Comparison of ENCODE assay signal across 32 mouse cellular contexts in the genomic region with DNA sequence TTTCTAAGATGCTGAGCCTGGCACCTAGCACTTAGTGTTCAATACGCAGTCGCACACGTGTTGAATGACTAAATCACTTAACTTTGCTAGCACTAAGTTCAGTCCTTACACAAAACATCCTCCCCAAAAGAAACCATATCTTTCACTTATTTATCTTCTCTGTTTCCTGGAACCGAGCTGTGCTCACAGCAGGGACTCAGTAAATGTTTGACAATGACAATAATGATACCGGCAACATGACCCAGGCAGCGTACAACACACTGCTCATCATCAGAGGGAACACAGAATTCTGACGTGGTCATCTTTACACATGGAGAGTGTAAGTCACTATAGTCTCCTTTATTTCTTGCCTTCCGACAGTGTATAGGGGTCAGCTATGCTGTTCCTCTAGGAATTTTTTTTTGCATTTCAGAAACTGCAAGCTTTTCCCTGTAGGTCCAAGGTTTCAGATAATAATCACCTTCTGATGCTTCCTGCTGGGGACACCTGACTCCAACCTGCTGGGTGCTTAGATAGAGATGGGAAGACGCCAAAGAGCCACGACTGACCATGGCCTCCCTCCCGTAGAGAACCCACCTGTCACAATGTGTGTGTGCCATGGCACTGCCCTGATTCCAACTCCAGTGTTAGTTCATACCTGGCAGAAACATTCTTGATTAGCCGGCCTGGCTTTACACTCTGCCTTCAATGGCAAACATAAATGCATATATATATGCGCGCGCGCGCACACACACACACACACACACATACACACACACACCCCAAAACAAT. TPM values are rescaled to one million over a fixed set of nuclear protein-coding genes. Genes with fewer than 3 reads are reported as not detected.
DNase-seq lines count a peak whose midpoint lies in the region; ATAC-seq and TF ChIP-seq lines count a peak whose summit lies in the region.
"Had no signal": no experiment of that assay in that cellular context is flagged by ENCODE, and none has a peak within 500 bp of the region (broad histone marks: within the 10 kb centered on the region; RNA-seq: fewer than 3 reads in every experiment).

No protein-coding gene starts in this region.

- no peak overlapping the region for H3K9ac ChIP-seq in midbrain, postnatal 0 days (replicated peaks; ENCODE audit: low read length, poor library complexity, severe bottlenecking)
- H3K9ac ChIP-seq: embryonic facial prominence, embryonic 15.5 days; forebrain, embryonic 13.5 days; heart, embryonic 15.5 days; hindbrain, embryonic 15.5 days; liver, embryonic 14.5 days; neural tube, embryonic 12.5 days had no signal

- intact Hi-C loops in heart, postnatal 25 days (cut with DNase I) = no loop called here

- no peak overlapping the region for H3K27ac ChIP-seq in cerebellum, adult 2 months (ENCODE audit: insufficient read depth, low read length)
- no peak overlapping the region for H3K27ac ChIP-seq in midbrain, postnatal 0 days (ENCODE audit: low read depth, low read length)
- no peak overlapping the region for H3K27ac ChIP-seq in embryonic facial prominence, embryonic 10.5 days (replicated peaks)
- H3K27ac ChIP-seq: embryonic facial prominence, embryonic 15.5 days; forebrain, embryonic 13.5 days; heart, embryonic 10.5 days; heart, embryonic 15.5 days; hindbrain, embryonic 15.5 days; liver, embryonic 14.5 days; midbrain, embryonic 10.5 days; neural tube, embryonic 12.5 days; stomach, postnatal 0 days had no signal

- H3K36me3 ChIP-seq in midbrain, postnatal 0 days (ENCODE audit: insufficient read depth, low read length) = no peaks in the 10 kb centered on the region
- H3K36me3 ChIP-seq in embryonic facial prominence, embryonic 10.5 days (replicated peaks) = no peaks in the 10 kb centered on the region
- H3K36me3 ChIP-seq: embryonic facial prominence, embryonic 15.5 days; heart, embryonic 15.5 days; hindbrain, embryonic 15.5 days; midbrain, embryonic 10.5 days; neural tube, embryonic 12.5 days had no signal

- H3K27me3 ChIP-seq in cerebellum, adult 2 months (ENCODE audit: control insufficient read depth, insufficient read depth, low read length) = no peaks in the 10 kb centered on the region
- H3K27me3 ChIP-seq in midbrain, postnatal 0 days (ENCODE audit: insufficient read depth, low read length) = no peaks in the 10 kb centered on the region
- no peaks in the 10 kb centered on the region for H3K27me3 ChIP-seq in embryonic facial prominence, embryonic 10.5 days (replicated peaks; ENCODE audit: low read depth, poor library complexity, severe bottlenecking)
- H3K27me3 ChIP-seq: embryonic facial prominence, embryonic 15.5 days; forebrain, embryonic 13.5 days; heart, embryonic 15.5 days; hindbrain, embryonic 15.5 days; neural tube, embryonic 12.5 days had no signal

- TF ChIP-seq CTCF in cerebellum, adult 2 months (IDR thresholded peaks at IDR 0.05; ENCODE audit: borderline replicate concordance, insufficient read depth, low read depth, low read length) = no peak
- no peak for TF ChIP-seq CTCF in midbrain, postnatal 0 days (IDR thresholded peaks at IDR 0.05)

- H3K4me1 ChIP-seq in cerebellum, adult 2 months (ENCODE audit: control insufficient read depth, insufficient read depth, low read length) = peaks cover 41% of the 10 kb centered on the region
- no peaks in the 10 kb centered on the region for H3K4me1 ChIP-seq in midbrain, postnatal 0 days (ENCODE audit: insufficient read depth, low read length)
- H3K4me1 ChIP-seq in embryonic facial prominence, embryonic 10.5 days = no peaks in the 10 kb centered on the region
- H3K4me1 ChIP-seq: embryonic facial prominence, embryonic 15.5 days; heart, embryonic 10.5 days; hindbrain, embryonic 15.5 days; midbrain, embryonic 10.5 days; neural tube, embryonic 12.5 days had no signal

- no peak overlapping the region for H3K4me2 ChIP-seq in midbrain, postnatal 0 days (ENCODE audit: low read depth, low read length, poor library complexity, severe bottlenecking)
- H3K4me2 ChIP-seq: embryonic facial prominence, embryonic 15.5 days; forebrain, embryonic 13.5 days; heart, embryonic 15.5 days; hindbrain, embryonic 15.5 days; neural tube, embryonic 12.5 days had no signal

- ATAC-seq in midbrain, postnatal 0 days (ENCODE audit: low FRiP score) = no peak
- ATAC-seq: forebrain, embryonic 13.5 days; intestine, embryonic 16.5 days; midbrain, embryonic 16.5 days had no signal

- 20% methylated on average over 17 of the region's 17 CpGs for WGBS in cerebellum, adult 2 months
- WGBS in midbrain, postnatal 0 days = 87% methylated on average over 17 of the region's 17 CpGs
- whole genome bisulfite sequencing in embryonic facial prominence, embryonic 10.5 days = 92% methylated on average over 17 of the region's 17 CpGs

- DNase-seq in R1 (ENCODE audit: low read depth, low spot score) = peak; percentile 23
- peak; percentile 97 for DNase-seq in brain, adult 2 months (ENCODE audit: low read depth, low spot score)
- DNase-seq in cerebellum, adult 2 months = peak; percentile 96 to 98
- DNase-seq in cerebellum, postnatal 14 days = peak; percentile 93 to 97
- DNase-seq in midbrain, postnatal 0 days (ENCODE audit: low spot score) = no peak
- no peak for DNase-seq in heart, postnatal 25 days (ENCODE audit: low spot score)
- no peak for DNase-seq in embryonic facial prominence, embryonic 10.5 days (ENCODE audit: low spot score)
- DNase-seq: adrenal gland, postnatal 14 days; B cell, adult 2 months; gastrocnemius, postnatal 10 days; heart, postnatal 36 days; kidney, adult 8-10 months; kidney, postnatal 10 days; layer of hippocampus, postnatal 36 days; liver; lung, adult 2 months; right cerebral cortex, adult 18-20 months; spleen, adult 18-20 months; thymus, adult 18-20 months; thymus, postnatal 36 days had no signal

- no peak for TF ChIP-seq POLR2A in cerebellum, adult 2 months (IDR thresholded peaks at IDR 0.05; ENCODE audit: borderline replicate concordance, insufficient read depth, low read length)

- peak overlapping the region; percentile 17 for H3K4me3 ChIP-seq in cerebellum, adult 2 months (replicated peaks; ENCODE audit: insufficient read depth, low read depth, low read length)
- no peak overlapping the region for H3K4me3 ChIP-seq in midbrain, postnatal 0 days (ENCODE audit: low read depth, low read length)
- H3K4me3 ChIP-seq in embryonic facial prominence, embryonic 10.5 days = no peak overlapping the region
- H3K4me3 ChIP-seq: embryonic facial prominence, embryonic 15.5 days; forebrain, embryonic 13.5 days; heart, embryonic 10.5 days; heart, embryonic 15.5 days; hindbrain, embryonic 15.5 days; midbrain, embryonic 10.5 days; myocyte; neural tube, embryonic 12.5 days had no signal

- no peaks in the 10 kb centered on the region for H3K9me3 ChIP-seq in midbrain, postnatal 0 days (ENCODE audit: low read length)
- H3K9me3 ChIP-seq in embryonic facial prominence, embryonic 10.5 days = no peaks in the 10 kb centered on the region
- H3K9me3 ChIP-seq: embryonic facial prominence, embryonic 15.5 days; forebrain, embryonic 13.5 days; heart, embryonic 10.5 days; heart, embryonic 15.5 days; hindbrain, embryonic 15.5 days; midbrain, embryonic 10.5 days; neural tube, embryonic 12.5 days had no signal

RNA-seq across cellular contexts. Expression of gene Eps8, which starts 46.3 kb away (rescaled TPM):
- polyA plus RNA-seq in cerebellum, adult 2 months (2012; rRNA removed) = 50.4 and 59.4 TPM in 2 replicates
- total RNA-seq in midbrain, postnatal 0 days (2014; rRNA removed) = 27.2 and 28.8 TPM in 2 replicates
- polyA plus RNA-seq in midbrain, postnatal 0 days (2015; fragmentation: Nextera tagmentation; extraction: Ambion mirVana) = 29.9 and 34.3 TPM in 2 replicates
- total RNA-seq in heart, postnatal 25 days (2021) = 10 to 100 TPM; 14.0 to 17.9 TPM
- 7.4 and 8.2 TPM in 2 replicates for polyA plus RNA-seq in embryonic facial prominence, embryonic 10.5 days (2016; fragmentation: Nextera tagmentation; extraction: Ambion mirVana)

Comparison
In these comparisons a context has a peak if more than half of its experiments do, and no peak if none do; other contexts are left out.
1. DNase-seq: peak in R1 (single experiment), brain, adult 2 months (single experiment), cerebellum, adult 2 months (2 of 2) and cerebellum, postnatal 14 days (2 of 2); none in midbrain, postnatal 0 days (single experiment), heart, postnatal 25 days (single experiment) and embryonic facial prominence, embryonic 10.5 days (single experiment).